Mouse (Mus musculus) macrophage (primary cell): Measurements from ENCODE around the gene Lrp10. TPM values are rescaled to one million over a fixed set of nuclear protein-coding genes. Genes with fewer than 3 reads are reported as not detected.

Experiments
- H3K27ac ChIP-seq: fragments of 350-480 bp; formaldehyde crosslinking; 2 replicates; pipeline ENCODE4 v1.9.0; 2021
- H3K36me3 ChIP-seq: fragments of 350-480 bp; formaldehyde crosslinking; 2 replicates; pipeline ENCODE4 v1.9.0; 2021; ENCODE audit errors: inconsistent target
- H3K4me3 ChIP-seq: fragments of 350-480 bp; formaldehyde crosslinking; 2 replicates; pipeline ENCODE4 v1.9.0; 2021; ENCODE audit errors: inconsistent target
- H3K79me2 ChIP-seq: fragments of 350-480 bp; formaldehyde crosslinking; 2 replicates; pipeline ENCODE4 v1.9.0; 2021; ENCODE audit errors: inconsistent target
- WGBS: methylation state at CpG from one replicate; pipeline ENCODE4 v1.1.7; 2026; ENCODE audit warnings: inconsistent platforms; ENCODE audit not compliant: missing documents; 5-methylcytosine and 5-hydroxymethylcytosine counted together
- polyA plus RNA-seq: library from polyadenylated mRNA; stranded (reverse); fragments of 250-400 nt; gene quantifications from 3 replicates; pipeline ENCODE4 v1.2.4, GENCODE M21; 2018; ENCODE audit warnings: inconsistent platforms

Lrp10 gene
- polyA plus RNA-seq, 1 experiment from 2014 or later = 48.6 TPM

DNA sequence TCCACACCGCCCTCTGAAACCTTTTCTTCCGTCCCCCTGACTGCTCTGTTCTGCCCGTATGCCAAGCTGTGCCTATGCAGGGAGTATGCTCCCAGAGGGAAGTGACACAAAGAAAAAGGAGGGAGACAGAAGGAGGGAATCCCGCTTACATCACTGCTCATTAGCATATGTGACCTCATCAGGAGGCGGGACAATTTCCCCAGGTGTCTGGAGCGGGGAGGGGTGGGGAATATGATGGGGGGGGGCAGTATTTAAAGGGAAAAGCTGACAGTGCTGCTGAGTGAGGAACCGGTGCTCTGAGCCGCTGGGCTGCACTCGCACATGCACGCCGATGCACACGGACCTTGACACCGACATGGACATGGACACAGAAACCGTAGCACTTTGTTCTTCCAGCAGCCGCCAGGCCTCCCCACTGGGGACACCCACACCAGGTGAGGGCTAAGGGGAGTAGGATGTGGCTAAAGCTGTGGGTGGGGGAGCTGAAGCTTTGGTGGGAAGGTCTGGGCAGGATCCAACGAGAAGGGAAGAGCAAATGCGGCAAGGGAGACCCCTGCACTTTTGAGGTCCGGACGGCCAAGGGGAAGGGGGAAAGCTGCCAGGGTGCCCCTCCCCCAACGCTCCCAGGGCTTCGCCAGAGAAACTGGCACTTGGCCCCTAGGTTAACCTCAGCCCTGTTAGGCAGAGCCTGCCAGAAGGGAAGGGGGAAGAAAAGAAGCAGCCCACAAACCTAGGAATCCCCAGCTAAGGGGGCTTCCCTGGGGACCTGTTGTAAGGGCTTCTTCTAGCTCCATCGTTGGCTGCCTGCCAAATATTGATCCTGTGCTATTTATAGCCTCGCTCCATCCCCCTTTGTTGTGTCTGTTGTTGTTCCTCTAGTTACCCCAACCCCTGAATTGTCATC, 12.3 kb downstream of the Lrp10 start, which contains the start of gene Rem2:
Gene Rem2, plus strand, starts transcription at position 160 of the 904 bp plus-strand sequence.
- WGBS = 24% methylated on average over 23 of the region's 23 CpGs
- no peak within 1 kb of the TSS for H3K27ac ChIP-seq
- H3K4me3 ChIP-seq = no peak within 1 kb of the TSS
- no peaks in the 10 kb centered on the region for H3K79me2 ChIP-seq
- H3K36me3 ChIP-seq = no peaks in the 10 kb centered on the region

DNA sequence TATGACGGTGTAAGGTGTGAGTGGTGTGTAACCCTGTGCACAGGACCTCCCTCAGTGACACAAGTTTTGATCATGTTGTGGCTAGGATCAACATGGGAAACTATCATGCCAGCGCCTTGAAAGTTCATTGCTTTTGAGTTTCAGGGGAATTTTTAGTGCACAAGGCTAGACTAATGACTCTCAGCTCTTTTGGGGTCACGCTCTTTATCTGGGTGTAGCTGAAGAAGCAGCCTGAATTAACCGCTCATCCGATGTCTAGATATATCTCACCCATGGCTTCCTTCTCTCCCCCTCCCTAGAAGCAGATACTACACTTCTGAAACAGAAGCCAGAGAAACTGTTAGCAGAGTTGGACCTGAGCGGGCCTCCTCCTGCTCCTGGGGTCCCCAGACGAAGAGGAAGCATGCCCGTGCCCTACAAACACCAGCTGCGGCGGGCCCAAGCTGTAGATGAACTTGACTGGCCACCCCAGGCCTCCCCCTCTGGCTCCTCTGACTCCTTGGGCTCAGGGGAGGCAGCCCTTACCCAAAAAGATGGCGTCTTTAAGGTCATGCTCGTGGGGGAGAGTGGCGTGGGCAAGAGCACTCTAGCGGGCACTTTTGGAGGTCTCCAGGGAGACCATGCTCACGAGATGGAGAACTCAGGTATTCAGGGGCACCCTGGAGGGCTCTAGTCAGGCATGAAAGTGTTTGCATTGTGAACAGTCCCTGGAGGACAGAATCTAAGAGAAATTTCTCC, 13.4 kb downstream of the Lrp10 start:
- Histone ChIP-seq H3K4me3 (no peak overlapping the region), H3K36me3 (no peaks in the 10 kb centered on the region), H3K27ac (no peak overlapping the region), H3K79me2 (no peaks in the 10 kb centered on the region)
- WGBS = 95% methylated on average over 12 of the region's 15 CpGs

DNA sequence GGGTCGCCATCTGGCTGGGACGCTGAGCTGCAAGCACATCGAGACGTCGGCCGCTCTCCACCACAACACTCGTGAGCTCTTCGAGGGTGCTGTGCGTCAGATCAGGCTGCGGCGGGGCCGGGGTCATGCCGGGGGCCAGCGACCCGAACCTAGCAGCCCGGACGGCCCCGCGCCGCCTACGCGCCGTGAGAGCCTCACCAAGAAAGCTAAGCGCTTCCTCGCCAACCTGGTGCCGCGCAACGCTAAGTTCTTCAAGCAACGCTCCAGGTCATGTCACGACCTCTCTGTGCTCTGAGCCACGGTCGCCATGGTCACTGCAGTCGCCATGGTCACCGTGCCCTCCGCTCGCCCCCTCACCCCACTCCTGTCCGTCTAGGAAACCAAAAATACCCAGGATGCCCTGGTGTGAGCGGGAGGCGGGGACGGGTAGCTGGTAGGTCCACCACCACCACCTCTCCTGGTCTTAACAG, 15.5 kb downstream of the Lrp10 start:
- Histone ChIP-seq H3K4me3 (no peak overlapping the region), H3K27ac (no peak overlapping the region), H3K79me2 (no peaks in the 10 kb centered on the region), H3K36me3 (no peaks in the 10 kb centered on the region)
- 10% methylated on average over 36 of the region's 40 CpGs for WGBS

DNA sequence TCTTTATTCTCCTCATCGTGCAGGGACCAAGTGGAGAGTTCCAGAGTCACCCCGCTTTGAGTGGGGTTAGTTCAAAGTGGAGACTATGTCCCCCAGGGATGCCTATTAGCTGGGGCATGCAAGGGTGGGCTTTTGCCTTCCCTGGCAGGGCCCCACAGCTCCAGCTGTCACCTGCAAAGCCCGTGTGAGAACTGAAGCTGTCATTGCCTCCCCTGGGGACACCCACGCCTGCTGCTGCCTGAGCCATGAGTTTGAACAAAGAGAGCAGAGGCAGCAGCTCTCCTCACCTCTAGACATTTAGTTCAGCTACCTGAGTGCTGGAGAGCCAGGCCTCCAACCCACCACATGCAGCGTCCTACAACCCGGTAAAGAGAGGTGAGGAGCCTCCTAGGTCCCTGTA, 16.7 kb downstream of the Lrp10 start:
- Histone ChIP-seq H3K4me3 (no peak overlapping the region), H3K27ac (no peak overlapping the region), H3K36me3 (no peaks in the 10 kb centered on the region), H3K79me2 (no peaks in the 10 kb centered on the region)
- WGBS = 89% methylated on average over 6 of the region's 6 CpGs

DNA sequence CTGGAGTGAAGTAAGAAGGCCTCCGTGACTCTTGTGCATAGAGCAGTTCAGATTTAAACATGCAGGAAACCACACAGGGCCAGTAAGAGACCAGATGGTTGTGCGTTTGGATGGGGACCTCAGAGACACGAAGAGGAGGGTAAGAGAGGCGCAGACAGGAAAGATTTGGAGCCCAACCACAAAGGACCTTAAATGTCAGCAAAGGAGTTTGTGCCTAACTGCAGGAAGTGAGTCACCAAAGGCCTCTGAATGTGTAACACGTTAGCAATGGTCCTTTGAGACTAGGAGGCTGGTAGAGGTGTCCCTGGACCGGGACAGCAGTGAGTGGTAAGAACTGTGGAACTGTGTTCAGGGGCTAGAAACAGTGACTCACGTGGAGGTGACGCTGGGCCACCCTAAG, 17.5 kb downstream of the Lrp10 start:
- 16% methylated on average over 7 of the region's 8 CpGs for WGBS
- no peaks in the 10 kb centered on the region for H3K36me3 ChIP-seq
- H3K4me3 ChIP-seq = no peak overlapping the region
- H3K79me2 ChIP-seq = no peaks in the 10 kb centered on the region
- H3K27ac ChIP-seq = no peak overlapping the region

DNA sequence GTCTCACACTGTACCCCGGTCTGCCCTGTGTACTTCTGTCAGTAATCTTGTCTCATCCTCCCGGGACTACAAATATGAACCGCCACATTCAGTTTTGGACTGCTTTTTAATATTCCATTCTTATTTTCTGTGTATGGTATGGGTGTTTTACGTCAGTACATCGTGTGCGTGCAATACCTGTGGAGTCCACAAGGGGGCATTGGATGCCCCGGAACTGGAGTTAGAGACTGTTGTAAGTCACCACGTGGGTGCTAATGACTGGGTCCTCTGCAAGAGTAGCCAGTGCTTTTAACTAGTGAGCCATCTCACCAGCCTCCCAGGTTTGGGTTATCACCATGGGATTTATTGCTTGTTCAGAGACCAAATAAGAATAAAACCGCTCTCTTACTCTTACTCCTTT, 18.6 kb downstream of the Lrp10 start:
- Histone ChIP-seq H3K36me3 (no peaks in the 10 kb centered on the region), H3K4me3 (no peak overlapping the region), H3K79me2 (no peaks in the 10 kb centered on the region), H3K27ac (no peak overlapping the region)
- WGBS = 72% methylated on average over 8 of the region's 9 CpGs

DNA sequence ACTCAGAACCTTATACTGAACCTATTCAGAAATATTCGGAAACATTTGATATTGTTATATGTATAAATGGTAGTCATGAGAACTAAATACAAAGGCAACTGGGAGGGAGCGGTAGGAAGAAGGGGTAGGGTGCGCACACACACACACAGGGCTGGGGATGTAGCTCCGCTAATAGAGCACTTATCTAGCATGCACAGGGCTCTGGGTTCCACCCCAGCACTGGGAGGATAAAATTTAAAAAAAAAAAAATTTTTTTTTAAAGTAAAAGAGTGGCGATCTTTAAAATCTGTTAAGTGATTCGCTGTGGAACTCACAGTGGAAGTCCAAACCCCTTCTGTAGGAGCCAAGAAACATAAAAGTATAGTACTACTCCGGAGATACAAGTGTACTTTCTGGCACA, 22.0 kb downstream of the Lrp10 start:
- Histone ChIP-seq H3K27ac (no peak overlapping the region), H3K36me3 (no peaks in the 10 kb centered on the region), H3K4me3 (no peak overlapping the region), H3K79me2 (no peaks in the 10 kb centered on the region)
- 95% methylated on average over 7 of the region's 7 CpGs for WGBS

DNA sequence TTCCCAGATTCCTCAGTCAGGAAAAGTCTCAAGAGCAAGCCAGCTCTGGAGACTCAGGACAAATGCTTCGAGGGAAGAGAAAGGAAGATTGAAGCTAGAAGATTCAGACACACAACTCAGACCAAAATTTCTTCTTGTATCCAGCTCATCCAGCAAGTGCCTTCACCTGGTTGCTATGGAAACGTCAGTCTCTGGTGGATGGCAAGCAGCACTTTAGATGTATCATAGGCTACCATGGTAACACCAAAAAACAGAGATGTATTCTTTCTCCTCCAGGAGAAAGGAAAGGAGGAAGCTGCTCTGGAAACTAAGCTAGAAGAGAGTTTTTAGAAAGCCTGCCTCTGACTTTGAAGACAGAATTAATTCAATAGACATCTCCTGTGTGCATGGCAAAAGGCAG, 23.8 kb downstream of the Lrp10 start:
- Histone ChIP-seq H3K79me2 (no peaks in the 10 kb centered on the region), H3K36me3 (no peaks in the 10 kb centered on the region), H3K27ac (no peak overlapping the region), H3K4me3 (no peak overlapping the region)
- 96% methylated on average over 2 of the region's 2 CpGs for WGBS

DNA sequence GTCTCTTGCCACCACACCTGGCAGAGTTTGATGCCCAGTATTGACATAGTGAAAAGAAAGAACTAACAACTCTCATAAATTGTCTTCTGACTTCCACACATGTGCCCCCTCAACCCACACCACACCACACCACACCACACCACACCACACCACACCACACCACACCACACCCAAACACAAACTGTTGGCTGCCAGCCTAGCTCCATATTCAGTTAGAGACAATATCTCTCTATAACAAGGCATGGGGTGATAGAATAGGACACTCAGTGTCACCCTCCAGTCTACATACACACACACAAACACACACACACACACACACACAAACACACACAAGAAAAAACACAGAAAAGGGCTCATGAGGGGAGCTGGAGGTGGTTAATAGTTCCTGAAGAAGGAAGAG, 24.4 kb downstream of the Lrp10 start:
- Histone ChIP-seq H3K4me3 (no peak overlapping the region), H3K79me2 (no peaks in the 10 kb centered on the region), H3K36me3 (no peaks in the 10 kb centered on the region), H3K27ac (no peak overlapping the region)

DNA sequence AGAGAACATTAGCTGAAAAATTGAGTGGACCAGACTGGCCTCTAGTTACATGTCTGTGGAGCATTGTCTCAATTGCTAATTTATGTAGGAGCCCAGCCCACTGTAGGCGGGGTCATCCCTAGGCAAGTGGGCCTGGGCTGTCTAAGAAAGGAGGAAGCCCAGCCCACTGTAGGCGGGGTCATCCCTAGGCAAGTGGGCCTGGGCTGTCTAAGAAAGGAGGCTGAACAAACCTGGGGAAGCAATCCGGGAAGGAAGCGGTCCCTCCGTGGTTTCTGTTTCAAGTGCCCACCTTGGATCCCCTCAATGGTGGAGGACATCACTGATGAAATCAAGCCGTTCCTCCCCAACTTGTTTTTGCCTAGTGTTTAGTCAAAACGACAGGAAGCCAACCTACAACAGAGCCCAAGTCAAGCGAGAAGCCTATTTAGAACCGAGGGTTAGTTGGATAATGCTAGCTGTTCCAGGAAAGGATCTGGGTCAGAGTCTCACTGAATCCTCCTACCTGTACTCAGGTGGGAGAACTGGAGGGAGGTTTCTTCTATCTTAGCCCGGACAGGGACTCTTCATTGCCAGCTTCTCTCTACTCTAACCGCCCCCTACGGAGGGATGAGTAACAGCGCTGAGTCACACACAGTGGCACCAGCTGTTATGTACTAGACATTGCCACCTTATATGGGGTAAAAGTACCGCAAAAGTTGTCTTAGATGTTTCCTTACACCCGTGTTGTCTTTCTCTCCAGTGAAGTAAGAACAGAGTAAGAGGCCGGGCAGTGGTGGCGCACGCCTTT, 28.6 kb downstream of the Lrp10 start:
- no peaks in the 10 kb centered on the region for H3K36me3 ChIP-seq
- no peak overlapping the region; the same call in 1 of the 2 replicates for H3K4me3 ChIP-seq
- 31% methylated on average over 18 of the region's 18 CpGs for WGBS
- no peak overlapping the region for H3K27ac ChIP-seq
- H3K79me2 ChIP-seq = no peaks in the 10 kb centered on the region

DNA sequence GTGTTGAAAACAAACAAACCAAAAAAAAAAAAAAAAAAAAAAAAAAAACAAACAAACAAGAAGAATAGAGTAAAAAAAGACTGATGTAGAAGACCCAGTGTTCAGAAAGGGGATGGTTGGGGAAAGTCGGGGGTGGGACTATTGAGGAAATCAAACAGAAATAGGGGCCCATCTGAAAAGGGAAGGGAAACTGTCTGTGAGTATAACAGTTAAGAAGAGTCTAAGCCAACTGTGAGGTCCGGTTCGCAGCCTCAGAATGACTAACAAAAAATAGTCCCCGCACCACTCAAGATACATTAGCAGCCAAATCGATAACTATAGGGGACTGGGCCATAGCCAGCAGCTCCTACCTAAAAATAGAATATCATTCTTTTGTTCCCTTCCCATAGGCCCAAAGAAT, 29.3 kb downstream of the Lrp10 start:
- Histone ChIP-seq H3K36me3 (no peaks in the 10 kb centered on the region), H3K79me2 (no peaks in the 10 kb centered on the region), H3K4me3 (no peak overlapping the region), H3K27ac (no peak overlapping the region)
- WGBS = 10% methylated on average over 5 of the region's 5 CpGs

DNA sequence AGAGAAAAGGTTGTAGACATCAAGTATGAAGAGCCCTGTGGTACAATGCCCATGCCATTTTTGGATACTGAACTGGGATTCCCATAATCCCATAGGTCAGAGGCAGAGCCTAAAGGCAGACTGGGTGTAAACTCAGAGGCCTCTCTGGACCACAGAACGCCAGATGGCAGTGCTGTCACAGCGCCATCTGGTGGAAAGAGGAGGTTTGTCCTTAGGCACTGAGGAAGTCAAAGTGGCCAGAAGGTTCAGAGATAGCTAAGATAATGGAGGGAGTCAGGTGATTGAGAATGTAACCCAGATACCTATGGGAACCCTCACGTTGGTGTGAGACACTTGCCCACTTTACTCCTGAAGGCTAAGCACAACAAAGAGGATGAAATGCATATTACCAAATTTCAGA, 30.3 kb downstream of the Lrp10 start:
- H3K4me3 ChIP-seq = no peak overlapping the region
- WGBS = 0% methylated on average over 3 of the region's 3 CpGs
- H3K27ac ChIP-seq = no peak overlapping the region
- H3K36me3 ChIP-seq = no peaks in the 10 kb centered on the region
- no peaks in the 10 kb centered on the region for H3K79me2 ChIP-seq

DNA sequence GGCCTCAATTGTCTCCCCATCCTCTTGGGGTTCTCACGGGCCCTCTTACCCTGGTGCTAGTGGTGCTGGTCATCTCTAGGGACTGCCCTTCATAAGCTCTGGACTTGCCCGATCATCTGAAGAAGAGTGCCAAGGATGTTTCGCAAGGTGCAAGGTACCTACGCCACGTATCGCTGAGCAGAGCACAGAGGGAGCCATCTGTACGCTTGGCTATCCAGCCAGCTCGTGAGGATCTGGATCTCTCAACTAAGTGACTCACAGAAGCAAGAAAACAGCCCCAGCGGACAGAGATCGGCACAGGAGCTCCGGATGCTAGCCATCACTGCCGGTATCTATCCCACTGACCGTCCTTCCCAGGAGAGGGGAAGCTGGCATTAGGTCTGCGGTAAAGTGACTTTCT, 32.8 kb downstream of the Lrp10 start:
- Histone ChIP-seq H3K4me3 (no peak overlapping the region), H3K36me3 (no peaks in the 10 kb centered on the region), H3K79me2 (no peaks in the 10 kb centered on the region), H3K27ac (no peak overlapping the region)
- 86% methylated on average over 14 of the region's 14 CpGs for WGBS

DNA sequence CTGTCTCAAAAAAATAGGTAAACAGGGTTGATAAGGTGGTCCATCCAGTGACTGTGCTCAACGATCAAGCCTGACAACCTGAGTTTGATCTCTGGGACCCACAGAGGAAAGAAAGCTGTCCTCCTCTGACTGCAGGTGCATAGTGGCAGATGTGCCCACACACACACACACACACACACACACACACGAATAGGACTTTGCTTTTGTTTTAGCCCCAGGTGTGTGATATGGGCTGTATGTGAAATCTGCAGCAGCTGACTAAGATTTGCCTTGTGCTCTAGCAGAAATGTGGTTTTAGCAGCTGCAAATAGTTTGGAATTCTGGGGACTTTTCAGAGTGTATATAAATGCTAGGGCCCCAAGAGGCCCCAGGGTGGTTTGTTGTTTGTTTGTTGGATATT, 35.4 kb downstream of the Lrp10 start:
- H3K36me3 ChIP-seq = no peaks in the 10 kb centered on the region
- no peak overlapping the region for H3K4me3 ChIP-seq
- 93% methylated on average over 2 of the region's 2 CpGs for WGBS
- H3K27ac ChIP-seq = no peak overlapping the region
- H3K79me2 ChIP-seq = no peaks in the 10 kb centered on the region
